Mouse (Mus musculus) retina, adult 2 months (tissue): ENCODE measurements around the gene Pard3.

Experiments used
- DNase-seq: peaks from one replicate; pipeline ENCODE4 v3.0.0-alpha.2; 2012; ENCODE audit warnings: low read depth, low spot score

Pard3 gene

GRCm38 (mm10) chr8:127542162-127542561 is 478.5 kb downstream of the Pard3 start:
- no peak for DNase-seq

- no peak for DNase-seq
Measured at GRCm38 (mm10) chr8:127543676-127544075, 480.0 kb downstream of the Pard3 start.

GRCm38 (mm10) chr8:127546161-127546560 is 482.5 kb downstream of the Pard3 start:
- DNase-seq, result no peak

- peak; percentile 61 for DNase-seq
Measured at GRCm38 (mm10) chr8:127550928-127551327, 487.2 kb downstream of the Pard3 start.

GRCm38 (mm10) chr8:127552161-127552595 is 488.5 kb downstream of the Pard3 start:
- DNase-seq, result no peak

GRCm38 (mm10) chr8:127552836-127553235 is 489.1 kb downstream of the Pard3 start:
- no peak for DNase-seq

- no peak for DNase-seq
Measured at GRCm38 (mm10) chr8:127553582-127553981, 489.9 kb downstream of the Pard3 start.

GRCm38 (mm10) chr8:127555795-127556194 is 492.1 kb downstream of the Pard3 start:
- no peak for DNase-seq

GRCm38 (mm10) chr8:127556964-127557363 is 493.3 kb downstream of the Pard3 start:
- DNase-seq, result no peak

- no peak for DNase-seq
Measured at GRCm38 (mm10) chr8:127557566-127557965, 493.9 kb downstream of the Pard3 start.

GRCm38 (mm10) chr8:127563634-127564033 is 499.9 kb downstream of the Pard3 start:
- DNase-seq, result no peak

- no peak for DNase-seq
Measured at GRCm38 (mm10) chr8:127564426-127564825, 500.7 kb downstream of the Pard3 start.

GRCm38 (mm10) chr8:127569212-127569611 is 505.5 kb downstream of the Pard3 start:
- DNase-seq, result no peak

GRCm38 (mm10) chr8:127570527-127570926 is 506.8 kb downstream of the Pard3 start:
- DNase-seq, result no peak

- DNase-seq, result no peak
Measured at GRCm38 (mm10) chr8:127572493-127572892, 508.8 kb downstream of the Pard3 start.

GRCm38 (mm10) chr8:127576657-127577056 is 513.0 kb downstream of the Pard3 start:
- DNase-seq, result no peak

GRCm38 (mm10) chr8:127577656-127578055 is 514.0 kb downstream of the Pard3 start:
- no peak for DNase-seq

GRCm38 (mm10) chr8:127579436-127579835 is 515.7 kb downstream of the Pard3 start:
- no peak for DNase-seq

- no peak for DNase-seq
Measured at GRCm38 (mm10) chr8:127583429-127583828, 519.7 kb downstream of the Pard3 start.

GRCm38 (mm10) chr8:127585618-127586017 is 521.9 kb downstream of the Pard3 start:
- no peak for DNase-seq

- DNase-seq, result no peak
Measured at GRCm38 (mm10) chr8:127586681-127587080, 523.0 kb downstream of the Pard3 start.

GRCm38 (mm10) chr8:127588313-127588712 is 524.6 kb downstream of the Pard3 start:
- no peak for DNase-seq

GRCm38 (mm10) chr8:127589291-127589690 is 525.6 kb downstream of the Pard3 start:
- DNase-seq, result peak; percentile 20

GRCm38 (mm10) chr8:127590674-127591186 is 527.0 kb downstream of the Pard3 start:
- no peak for DNase-seq
